Mouse (Mus musculus) kidney, embryonic 14.5 days (tissue): ENCODE data around the gene Olfr221. TPM values are rescaled to one million over a fixed set of nuclear protein-coding genes. Genes with fewer than 3 reads are reported as not detected.

Experiments used
- ATAC-seq: fragments of 200-750 bp; cut with Nextera tagmentation; 2 replicates; pipeline ENCODE4 v1.8.0; 2017; ENCODE audit warnings: moderate number of reproducible peaks, mild to moderate bottlenecking, moderate TSS enrichment, moderate library complexity; ENCODE audit not compliant: low FRiP score, low TSS enrichment
- H3K27ac ChIP-seq: fragments of 300-500 bp; sonication (generic); 2 replicates; pipeline ENCODE4 v1.5.1; 2014; ENCODE audit warnings: low read depth, mild to moderate bottlenecking, low read length, moderate library complexity, mixed read lengths
- H3K27me3 ChIP-seq: fragments of 300-500 bp; sonication (generic); 2 replicates; pipeline ENCODE4 v1.6.1; 2014; ENCODE audit warnings: mild to moderate bottlenecking, low read length; ENCODE audit not compliant: control insufficient read depth, insufficient read depth
- H3K36me3 ChIP-seq: fragments of 300-500 bp; sonication (generic); 2 replicates; pipeline ENCODE4 v1.6.1; 2014; ENCODE audit warnings: low read length, mixed read lengths; ENCODE audit not compliant: control insufficient read depth, insufficient read depth
- H3K4me1 ChIP-seq: fragments of 300-500 bp; sonication (generic); 2 replicates; pipeline ENCODE4 v1.6.1; 2014; ENCODE audit warnings: low read length, mixed read lengths; ENCODE audit not compliant: control insufficient read depth, insufficient read depth
- H3K4me2 ChIP-seq: fragments of 300-500 bp; sonication (generic); replicated peaks from 2 replicates; pipeline ENCODE4 v1.6.1; 2014; ENCODE audit warnings: low read depth, mild to moderate bottlenecking, low read length
- H3K4me3 ChIP-seq: fragments of 300-500 bp; sonication (generic); 2 replicates; pipeline ENCODE4 v1.5.1; 2014; ENCODE audit warnings: mild to moderate bottlenecking, low read length
- H3K9ac ChIP-seq: fragments of 300-500 bp; sonication (generic); 2 replicates; pipeline ENCODE4 v1.6.1; 2014; ENCODE audit warnings: low read depth, mild to moderate bottlenecking, low read length, moderate library complexity
- H3K9me3 ChIP-seq: fragments of 300-500 bp; sonication (generic); 2 replicates; pipeline ENCODE4 v1.6.1; 2016; ENCODE audit warnings: low read length; ENCODE audit not compliant: control insufficient read depth
- WGBS: fragments of 180-500 bp; shearing (Covaris S2); extraction: QIAGEN DNeasy Blood & Tissue Kit; methylation state at CpG from one replicate; pipeline ENCODE4 v1.1.7; 2014; 5-methylcytosine and 5-hydroxymethylcytosine counted together
- polyA plus RNA-seq: library from polyadenylated mRNA; unstranded; fragments of >200 nt; fragmentation: Nextera tagmentation; extraction: Ambion mirVana; gene quantifications from 2 replicates; pipeline ENCODE4 v1.2.1, GENCODE M21; 2014

Olfr221 gene
- polyA plus RNA-seq, 1 experiment from 2014 or later = not detected

GRCm38 (mm10) chr14:52011683-52012082 is 30.6 kb downstream of the Olfr221 start:
- Histone ChIP-seq H3K4me1 (peaks cover 61% of the 10 kb centered on the region), H3K27ac (peak overlapping the region; percentile 82; the same call in 1 of the 2 replicates), H3K9me3 (no peaks in the 10 kb centered on the region), H3K4me2 (no peak overlapping the region), H3K36me3 (peaks cover 23% of the 10 kb centered on the region), H3K9ac (no peak overlapping the region), H3K4me3 (no peak overlapping the region), H3K27me3 (no peaks in the 10 kb centered on the region)
- ATAC-seq = no peak
- WGBS = 36% methylated on average over 1 of the region's 1 CpGs

DNA sequence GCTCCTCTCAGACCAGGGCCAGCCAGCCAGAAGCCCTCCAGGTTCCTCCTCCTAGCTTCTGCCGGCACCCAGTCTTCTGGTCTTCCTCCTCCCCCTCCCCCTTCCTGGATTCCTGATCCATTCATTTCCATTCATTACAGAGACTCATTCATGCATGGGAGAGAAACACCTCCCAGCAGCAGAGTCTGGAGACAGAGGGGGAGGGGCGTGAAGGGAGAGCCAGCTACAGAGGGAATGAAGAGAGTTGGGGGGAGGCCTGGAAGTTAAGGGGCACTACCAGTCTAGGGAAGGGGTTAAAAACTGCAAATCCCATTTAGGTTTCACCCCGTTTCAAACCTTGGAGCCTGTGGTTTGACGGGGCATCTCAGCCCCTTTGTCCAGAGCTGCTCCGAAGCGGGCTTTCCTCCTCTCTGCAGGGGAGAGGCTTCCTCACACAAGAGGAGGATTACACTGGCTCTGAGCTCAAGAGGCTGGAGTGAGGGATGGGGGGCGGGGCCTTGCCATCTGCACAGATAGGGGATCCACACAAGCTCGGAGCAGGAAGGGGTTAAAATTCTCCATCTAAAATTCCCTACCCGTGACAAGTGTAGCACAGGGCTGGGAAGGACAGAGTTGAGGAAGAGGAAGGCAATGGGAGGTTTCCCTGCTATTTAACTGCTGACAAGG is 31.7 kb downstream of the Olfr221 start:
- H3K4me1 ChIP-seq = peaks cover 50% of the 10 kb centered on the region
- peak overlapping the region; percentile 36 for H3K4me2 ChIP-seq
- H3K27ac ChIP-seq = peak overlapping the region; percentile 82
- H3K27me3 ChIP-seq = no peaks in the 10 kb centered on the region
- H3K9ac ChIP-seq = peak overlapping the region; percentile 36; the same call in 1 of the 2 replicates
- no peaks in the 10 kb centered on the region for H3K9me3 ChIP-seq
- peaks cover 34% of the 10 kb centered on the region for H3K36me3 ChIP-seq
- WGBS = 4% methylated on average over 9 of the region's 9 CpGs
- peak; percentile 71 for ATAC-seq
- H3K4me3 ChIP-seq = peak overlapping the region; percentile 25

DNA sequence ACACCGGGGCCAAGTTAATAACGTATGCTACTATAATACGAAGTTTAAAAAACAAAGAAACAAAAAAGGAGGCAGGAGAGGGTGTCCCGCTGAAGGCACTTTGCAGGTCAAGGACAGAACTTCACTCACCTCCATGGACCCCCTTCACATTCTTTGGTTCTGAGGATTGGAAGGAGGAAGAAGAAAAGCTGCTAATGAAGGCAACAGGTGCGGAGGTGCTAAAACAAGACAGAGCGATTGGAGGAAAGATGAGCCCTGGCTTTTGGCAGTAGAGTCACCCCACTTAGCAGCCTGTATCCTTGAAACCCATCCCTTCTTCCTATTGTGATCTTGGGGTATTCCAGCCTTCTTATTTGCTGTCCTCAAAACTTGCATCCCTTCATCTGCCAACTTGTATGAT is 32.4 kb downstream of the Olfr221 start:
- 62% methylated on average over 6 of the region's 6 CpGs for WGBS
- peak overlapping the region; percentile 82; the same call in 1 of the 2 replicates for H3K27ac ChIP-seq
- peak overlapping the region; percentile 25 for H3K4me3 ChIP-seq
- peak overlapping the region; percentile 36; the same call in 1 of the 2 replicates for H3K9ac ChIP-seq
- H3K9me3 ChIP-seq = no peaks in the 10 kb centered on the region
- peak overlapping the region; percentile 36 for H3K4me2 ChIP-seq
- H3K4me1 ChIP-seq = peaks cover 46% of the 10 kb centered on the region
- no peaks in the 10 kb centered on the region for H3K27me3 ChIP-seq
- peaks cover 41% of the 10 kb centered on the region for H3K36me3 ChIP-seq
- no peak for ATAC-seq

GRCm38 (mm10) chr14:52009361-52009760 is 32.9 kb downstream of the Olfr221 start:
- peaks cover 46% of the 10 kb centered on the region for H3K4me1 ChIP-seq
- ATAC-seq = no peak
- 0 out of 2 replicates have a peak overlapping the region, but pooled peaks have one; percentile 36 for H3K9ac ChIP-seq
- H3K9me3 ChIP-seq = no peaks in the 10 kb centered on the region
- H3K4me3 ChIP-seq = no peak overlapping the region
- no peak overlapping the region; the same call in 1 of the 2 replicates for H3K27ac ChIP-seq
- 61% methylated on average over 26 of the region's 26 CpGs for WGBS
- H3K36me3 ChIP-seq = peaks cover 46% of the 10 kb centered on the region
- H3K27me3 ChIP-seq = no peaks in the 10 kb centered on the region
- H3K4me2 ChIP-seq = peak overlapping the region; percentile 8; the same call in 1 of the 2 replicates

DNA sequence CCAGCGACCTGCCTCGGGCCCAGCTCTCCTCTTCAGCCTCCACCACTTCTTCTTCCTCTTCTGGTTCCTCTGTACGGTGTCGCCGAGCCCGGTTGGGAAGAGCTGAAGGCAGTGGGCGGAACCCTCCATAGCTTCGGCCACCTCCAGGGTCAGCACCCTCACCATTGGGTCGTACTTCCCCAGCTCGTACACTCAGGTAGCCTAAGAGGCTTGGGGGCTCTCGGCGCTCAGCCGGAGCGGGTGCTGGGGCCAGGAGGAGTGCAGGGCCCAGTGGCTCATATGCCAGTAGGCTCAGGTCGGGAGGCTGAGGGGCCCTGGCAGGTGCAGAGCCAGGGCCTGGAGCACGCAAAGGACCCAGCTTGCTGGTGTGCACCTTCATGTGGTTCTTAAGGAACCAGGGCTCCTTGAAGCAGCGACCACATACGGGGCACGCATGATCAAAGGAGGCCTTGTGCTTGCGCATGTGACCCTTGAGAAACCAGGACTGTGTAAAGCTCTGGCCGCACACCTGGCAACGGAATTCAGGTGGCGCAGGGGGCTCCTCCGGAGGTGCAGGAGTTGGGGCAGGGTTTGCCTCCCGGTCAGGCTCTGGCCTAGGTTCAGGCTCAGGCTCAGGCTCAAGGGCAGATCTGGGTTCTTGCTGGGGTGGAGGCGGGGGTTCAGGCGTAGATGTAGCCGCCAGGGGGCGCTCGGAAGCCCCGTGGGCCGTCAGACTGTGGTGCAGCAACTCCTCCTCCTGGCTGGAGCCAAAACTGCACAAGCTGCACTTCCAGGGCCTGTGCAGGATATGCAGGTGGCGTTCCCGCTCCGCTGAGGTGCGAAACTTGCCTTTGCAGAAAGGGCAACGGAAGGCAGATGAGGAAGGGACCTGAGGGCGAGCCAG is 33.7 kb downstream of the Olfr221 start:
- Histone ChIP-seq H3K4me2 (peak overlapping the region; percentile 8; the same call in 1 of the 2 replicates), H3K27ac (no peak overlapping the region)

DNA sequence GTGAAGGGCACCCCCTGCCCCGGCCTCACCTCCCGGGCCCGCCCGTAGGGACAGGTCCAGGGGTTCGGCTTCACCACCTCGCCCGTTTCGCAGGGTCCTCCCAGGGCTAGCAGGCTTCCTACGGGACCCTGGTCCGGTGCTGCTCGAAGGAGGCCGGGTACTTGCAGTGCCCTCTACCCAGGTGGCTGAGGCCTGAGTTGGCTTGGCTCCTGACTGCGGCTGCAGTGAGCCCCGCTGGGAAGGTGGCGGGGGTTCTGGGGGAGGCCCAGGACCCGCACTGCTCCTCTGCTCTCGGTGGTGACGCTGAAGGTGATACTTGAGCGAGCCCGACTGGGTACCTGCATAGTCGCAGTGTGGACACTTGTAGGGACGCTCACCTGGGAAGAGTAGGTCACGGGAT is 35.5 kb downstream of the Olfr221 start:
- no peak overlapping the region for H3K4me3 ChIP-seq
- no peaks in the 10 kb centered on the region for H3K9me3 ChIP-seq
- no peak overlapping the region for H3K9ac ChIP-seq
- peaks cover 31% of the 10 kb centered on the region for H3K4me1 ChIP-seq
- 94% methylated on average over 21 of the region's 23 CpGs for WGBS
- H3K4me2 ChIP-seq = no peak overlapping the region
- no peak overlapping the region for H3K27ac ChIP-seq
- peaks cover 67% of the 10 kb centered on the region for H3K36me3 ChIP-seq
- no peak for ATAC-seq
- no peaks in the 10 kb centered on the region for H3K27me3 ChIP-seq

More for the DNA sequence above, 33.7 kb downstream of the Olfr221 start:
- Histone ChIP-seq H3K9me3 (no peaks in the 10 kb centered on the region), H3K4me1 (peaks cover 45% of the 10 kb centered on the region), H3K27me3 (no peaks in the 10 kb centered on the region), H3K9ac (peak overlapping the region; percentile 36; the same call in 1 of the 2 replicates), H3K36me3 (peaks cover 51% of the 10 kb centered on the region), H3K4me3 (0 out of 2 replicates have a peak overlapping the region, but pooled peaks have one; percentile 4)
- ATAC-seq = peak; percentile 44
- WGBS = 59% methylated on average over 38 of the region's 38 CpGs

- Histone ChIP-seq H3K9me3 (no peaks in the 10 kb centered on the region), H3K27ac (no peak overlapping the region), H3K27me3 (no peaks in the 10 kb centered on the region), H3K4me3 (no peak overlapping the region), H3K9ac (no peak overlapping the region), H3K4me2 (no peak overlapping the region), H3K36me3 (peaks cover 70% of the 10 kb centered on the region), H3K4me1 (peaks cover 26% of the 10 kb centered on the region)
- no peak for ATAC-seq
- WGBS = 76% methylated on average over 8 of the region's 8 CpGs
Observed at GRCm38 (mm10) chr14:52006241-52006640, 36.0 kb downstream of the Olfr221 start.

GRCm38 (mm10) chr14:52005616-52006015 is 36.6 kb downstream of the Olfr221 start:
- 73% methylated on average over 6 of the region's 6 CpGs for WGBS
- H3K27ac ChIP-seq = no peak overlapping the region
- H3K27me3 ChIP-seq = no peaks in the 10 kb centered on the region
- peaks cover 22% of the 10 kb centered on the region for H3K4me1 ChIP-seq
- ATAC-seq = no peak
- H3K36me3 ChIP-seq = peaks cover 77% of the 10 kb centered on the region
- no peaks in the 10 kb centered on the region for H3K9me3 ChIP-seq
- H3K4me2 ChIP-seq = no peak overlapping the region
- no peak overlapping the region for H3K9ac ChIP-seq
- H3K4me3 ChIP-seq = no peak overlapping the region
